Mouse (Mus musculus): ENCODE measurements around the gene Tmem151b.
A peak's percentile ranks its signal among the peaks of the same experiment; 100 is the strongest.

GRCm38 (mm10) chr17:45506700-45507189, 42.7 kb downstream of the Tmem151b start, which contains the start of gene Aars2:
- TF ChIP-seq CTCF (IDR thresholded peaks at IDR 0.05; ENCODE audit: control insufficient read depth, insufficient read depth, insufficient read length) (peak; percentile 62), MYOD1 (IDR thresholded peaks at IDR 0.05; ENCODE audit: control insufficient read depth, insufficient read length, low read depth) (no peak), MAX (IDR thresholded peaks at IDR 0.05) (no peak), USF1 (IDR thresholded peaks at IDR 0.05; ENCODE audit: low read depth) (no peak), CEBPB (IDR thresholded peaks at IDR 0.05; ENCODE audit: low read depth) (no peak), MYOG (IDR thresholded peaks at IDR 0.05; ENCODE audit: control insufficient read depth, extremely low read depth, insufficient read length) (no peak), FOSL1 (IDR thresholded peaks at IDR 0.05; ENCODE audit: insufficient read depth, low read length, poor library complexity, severe bottlenecking) (no peak)
